Mouse (Mus musculus) adrenal gland, adult 2 months (tissue): ENCODE results near the gene Olfr1124. TPM values are rescaled to one million over a fixed set of nuclear protein-coding genes. Genes with fewer than 3 reads are reported as not detected.
"Not testable (repeated sequence)": the region's sequence is repeated elsewhere in the genome, so short reads cannot be mapped to it uniquely, and the experiment has no call there.

Source experiments
- DNase-seq: peaks from one replicate; pipeline ENCODE4 v3.0.0; 2021
- long read RNA-seq: library from polyadenylated mRNA; stranded (forward); transcript quantifications from one replicate; pipeline ENCODE4 v2.0.0, GENCODE M21; 2021
- polyA plus RNA-seq: library from polyadenylated mRNA; depleted of rRNA; stranded (reverse); fragments of >200 nt; gene quantifications from 2 replicates; pipeline ENCODE4 v1.2.3, GENCODE M21; 2012; rRNA removed
- total RNA-seq, 2 experiments: library from RNA; stranded (reverse); gene quantifications; 2 replicates each; pipeline ENCODE4 v1.2.3; 2021

The Olfr1124 gene
- total RNA-seq (not detected), polyA plus RNA-seq (not detected in 2 replicates)
- long read RNA-seq: 0 reads

GRCm38 (mm10) chr2:87429975-87430374, at the start of gene Olfr1124:
Gene Olfr1124, plus strand, starts transcription at chr2:87430275.
- DNase-seq: no peak

- no peak for DNase-seq
Measured at GRCm38 (mm10) chr2:87383935-87384334, 46.1 kb upstream of the Olfr1124 start.

- DNase-seq: no peak
Measured at GRCm38 (mm10) chr2:87385549-87385948, 44.5 kb upstream of the Olfr1124 start, which contains the start of gene Olfr1122. Gene Olfr1122, plus strand, starts transcription at chr2:87385849.

- DNase-seq: not testable (repeated sequence)
Measured at GRCm38 (mm10) chr2:87393605-87394004, 36.5 kb upstream of the Olfr1124 start.

- not testable (repeated sequence) for DNase-seq
Measured at GRCm38 (mm10) chr2:87394686-87395085, 35.4 kb upstream of the Olfr1124 start.

- no peak for DNase-seq
Measured at GRCm38 (mm10) chr2:87416335-87416734, 13.7 kb upstream of the Olfr1124 start, which contains the start of gene Olfr1123. Gene Olfr1123, plus strand, starts transcription at chr2:87416635.

DNA sequence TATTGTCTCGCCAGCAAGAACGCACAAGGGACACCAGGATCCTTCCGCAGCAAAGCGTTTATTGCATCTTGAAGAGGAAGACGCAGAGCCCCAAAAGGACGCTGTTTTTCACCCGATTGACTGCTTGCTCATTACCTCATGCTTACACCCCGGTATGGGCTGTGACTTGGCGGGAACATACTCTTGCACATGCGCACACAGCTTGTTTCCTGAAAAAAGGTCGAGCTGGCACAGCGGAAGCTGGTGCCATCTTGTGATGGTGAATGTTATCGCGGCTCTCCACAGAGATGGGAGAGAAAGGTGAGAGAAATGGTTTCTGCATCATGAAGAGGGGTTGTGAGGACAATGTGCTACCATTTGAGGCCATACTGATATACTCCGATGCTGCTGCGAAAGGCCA, 7.7 kb downstream of the Olfr1124 start:
- DNase-seq: no peak

DNA sequence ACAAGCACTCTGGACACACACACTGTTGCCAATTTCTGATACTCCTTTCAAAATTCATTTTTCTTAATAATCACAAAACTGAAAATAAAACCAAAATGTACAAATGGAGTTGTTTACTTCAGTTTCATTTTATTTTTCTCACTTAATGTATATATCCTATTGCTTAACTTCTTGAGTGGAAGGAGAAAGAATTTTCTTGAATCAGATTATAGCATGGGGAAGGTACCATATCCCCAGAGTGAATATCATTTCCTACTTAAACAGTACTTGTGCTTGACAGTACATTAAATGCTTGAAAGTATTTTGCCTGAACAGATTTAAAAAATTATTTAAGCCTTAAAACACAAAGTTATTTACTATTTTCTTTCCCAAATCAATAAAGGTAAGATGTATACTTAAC, 23.6 kb downstream of the Olfr1124 start, which contains the start of gene Olfr1126:
Gene Olfr1126, plus strand, starts transcription at position 301 of the 400 bp plus-strand sequence.
- no peak for DNase-seq

DNA sequence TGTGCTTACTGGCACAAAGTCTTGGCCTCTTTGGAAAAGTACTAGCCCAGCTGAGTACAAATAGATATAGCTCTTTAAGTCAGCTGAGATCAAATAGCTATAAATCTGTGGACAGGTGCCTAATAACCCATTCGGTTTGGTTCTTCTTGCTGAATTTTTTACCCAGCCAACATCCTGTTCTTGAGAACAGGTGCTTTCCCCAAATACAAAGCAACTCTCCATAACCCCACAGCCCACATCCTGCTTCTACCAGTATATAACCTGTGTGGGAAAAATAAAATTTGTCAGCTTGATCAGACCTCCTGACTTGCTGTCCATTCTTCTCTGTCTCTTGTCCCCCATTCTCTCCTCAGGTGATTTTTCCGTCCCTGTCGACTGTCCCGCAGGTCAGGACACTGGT, 31.7 kb downstream of the Olfr1124 start:
- no peak for DNase-seq

DNA sequence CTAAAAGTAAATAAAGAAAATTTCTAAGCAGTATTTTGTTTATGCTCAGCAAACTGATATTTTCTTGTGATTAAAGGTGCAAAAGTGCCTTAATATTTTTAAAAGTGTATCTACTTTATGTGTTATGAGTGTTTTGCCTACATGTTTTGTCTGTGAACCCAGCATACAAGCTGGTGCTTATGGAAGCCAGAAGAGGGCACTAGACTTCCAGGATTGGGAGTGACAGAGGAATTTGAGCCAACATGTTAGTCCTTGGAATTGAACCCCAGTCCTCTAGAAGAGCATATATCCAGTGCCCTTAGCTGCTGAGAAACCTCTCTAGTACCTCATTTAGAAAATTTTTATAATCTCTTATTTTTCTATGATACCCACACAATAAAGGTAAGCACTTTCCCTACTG, 50.1 kb downstream of the Olfr1124 start:
- DNase-seq: no peak

DNA sequence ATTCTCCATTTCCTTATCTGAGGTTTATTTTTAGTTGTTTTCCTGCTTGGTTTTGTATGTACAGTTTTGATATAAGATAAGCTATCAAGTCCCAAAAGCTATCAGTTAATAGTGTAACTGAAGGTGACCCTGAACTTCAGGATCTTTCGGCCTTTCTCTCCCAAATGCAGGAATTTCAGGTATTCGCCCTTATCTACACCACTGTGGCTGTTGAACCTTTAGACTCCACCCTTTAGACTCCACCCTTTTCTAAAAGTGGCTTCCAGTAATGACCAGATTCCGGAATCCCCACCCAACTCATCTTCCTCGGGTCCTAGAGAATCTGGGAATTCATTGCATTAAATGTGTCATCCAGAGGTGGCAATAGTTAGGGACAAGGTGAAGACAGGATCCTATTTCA, 51.1 kb downstream of the Olfr1124 start:
- DNase-seq: no peak

DNA sequence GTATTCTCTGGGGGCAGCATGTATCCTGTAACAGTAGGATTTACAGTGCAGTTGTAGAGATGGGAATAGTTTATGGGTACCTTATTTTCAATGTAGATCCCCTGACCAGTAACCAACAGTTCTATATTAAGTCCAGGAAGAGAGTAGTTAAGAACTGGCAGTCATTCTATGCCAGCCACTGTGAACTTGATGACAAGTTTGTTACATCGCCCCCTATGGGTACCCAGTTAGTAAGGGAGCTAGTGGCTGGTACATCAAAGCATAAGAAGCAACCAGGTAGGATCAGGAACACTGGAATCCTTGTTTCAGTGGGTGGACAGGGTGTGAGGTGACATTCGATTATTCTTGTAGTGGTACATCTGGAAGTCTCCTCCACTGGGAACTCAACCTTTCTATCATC, 52.2 kb downstream of the Olfr1124 start:
- no peak for DNase-seq

Other genes with a start within 250 kb of the Olfr1124 start
- not detected for gene Olfr1112, start 242.5 kb upstream of the Olfr1124 start, total RNA-seq
- gene Olfr1112, start 242.5 kb upstream of the Olfr1124 start, polyA plus RNA-seq: not detected in 2 replicates
- gene Olfr1113, start 221.3 kb upstream of the Olfr1124 start, total RNA-seq: not detected
- gene Olfr1113, start 221.3 kb upstream of the Olfr1124 start, polyA plus RNA-seq: not detected in 2 replicates
- gene Olfr1115, start 182.3 kb upstream of the Olfr1124 start, total RNA-seq: not detected
- gene Olfr1115, start 182.3 kb upstream of the Olfr1124 start, polyA plus RNA-seq: not detected in 2 replicates
- gene Olfr1116, start 162.7 kb upstream of the Olfr1124 start, total RNA-seq: not detected
- not detected in 2 replicates for gene Olfr1116, start 162.7 kb upstream of the Olfr1124 start, polyA plus RNA-seq
- not detected for gene Olfr1118, start 122.7 kb upstream of the Olfr1124 start, total RNA-seq
- gene Olfr1118, start 122.7 kb upstream of the Olfr1124 start, polyA plus RNA-seq: not detected in 2 replicates
- not detected for gene Olfr1120, start 75.5 kb upstream of the Olfr1124 start, total RNA-seq
- not detected in 2 replicates for gene Olfr1120, start 75.5 kb upstream of the Olfr1124 start, polyA plus RNA-seq
- gene Olfr1121, start 60.4 kb upstream of the Olfr1124 start, total RNA-seq: not detected
- gene Olfr1121, start 60.4 kb upstream of the Olfr1124 start, polyA plus RNA-seq: not detected in 2 replicates
- not detected for gene Olfr1122, start 44.4 kb upstream of the Olfr1124 start, total RNA-seq
- gene Olfr1122, start 44.4 kb upstream of the Olfr1124 start, polyA plus RNA-seq: not detected in 2 replicates
- not detected for gene Olfr1123, start 13.6 kb upstream of the Olfr1124 start, total RNA-seq
- gene Olfr1123, start 13.6 kb upstream of the Olfr1124 start, polyA plus RNA-seq: not detected in 2 replicates
- not detected for gene Olfr1126, start 23.7 kb downstream of the Olfr1124 start, total RNA-seq
- gene Olfr1126, start 23.7 kb downstream of the Olfr1124 start, polyA plus RNA-seq: not detected in 2 replicates
- not detected for gene Pramel7, start 66.8 kb downstream of the Olfr1124 start, total RNA-seq
- not detected in 2 replicates for gene Pramel7, start 66.8 kb downstream of the Olfr1124 start, polyA plus RNA-seq
- not detected for gene Pramel6, start 76.3 kb downstream of the Olfr1124 start, total RNA-seq
- not detected in 2 replicates for gene Pramel6, start 76.3 kb downstream of the Olfr1124 start, polyA plus RNA-seq
- not detected for gene Olfr153, start 101.5 kb downstream of the Olfr1124 start, total RNA-seq
- gene Olfr153, start 101.5 kb downstream of the Olfr1124 start, polyA plus RNA-seq: not detected in 2 replicates
- gene Olfr1128, start 115.3 kb downstream of the Olfr1124 start, total RNA-seq: not detected
- gene Olfr1128, start 115.3 kb downstream of the Olfr1124 start, polyA plus RNA-seq: not detected in 2 replicates
- gene Olfr1129, start 143.6 kb downstream of the Olfr1124 start, total RNA-seq: not detected
- not detected in 2 replicates for gene Olfr1129, start 143.6 kb downstream of the Olfr1124 start, polyA plus RNA-seq
- gene Olfr1130, start 175.9 kb downstream of the Olfr1124 start, total RNA-seq: not detected
- gene Olfr1130, start 175.9 kb downstream of the Olfr1124 start, polyA plus RNA-seq: not detected in 2 replicates
- gene Olfr1131, start 196.8 kb downstream of the Olfr1124 start, total RNA-seq: not detected
- not detected in 2 replicates for gene Olfr1131, start 196.8 kb downstream of the Olfr1124 start, polyA plus RNA-seq
- not detected for gene Olfr1132, start 207.3 kb downstream of the Olfr1124 start, total RNA-seq
- not detected in 2 replicates for gene Olfr1132, start 207.3 kb downstream of the Olfr1124 start, polyA plus RNA-seq
- not detected for gene Olfr1133, start 217.1 kb downstream of the Olfr1124 start, total RNA-seq
- not detected in 2 replicates for gene Olfr1133, start 217.1 kb downstream of the Olfr1124 start, polyA plus RNA-seq
- gene Olfr1134, start 228.2 kb downstream of the Olfr1124 start, total RNA-seq: not detected
- not detected in 2 replicates for gene Olfr1134, start 228.2 kb downstream of the Olfr1124 start, polyA plus RNA-seq
- not detected for gene Olfr1135, start 243.4 kb downstream of the Olfr1124 start, total RNA-seq
- gene Olfr1135, start 243.4 kb downstream of the Olfr1124 start, polyA plus RNA-seq: not detected in 2 replicates